Mouse (Mus musculus) C2C12 (cell line): ENCODE data around the gene Ctf1. TPM values are rescaled to one million over a fixed set of nuclear protein-coding genes. Genes with fewer than 3 reads are reported as not detected.

Experiments used
- H3K27me3 ChIP-seq: one replicate; pipeline ENCODE4 v1.6.1; 2011; ENCODE audit not compliant: control insufficient read depth, insufficient read depth, insufficient read length
- H3K36me3 ChIP-seq: one replicate; pipeline ENCODE4 v1.6.1; 2011; ENCODE audit not compliant: control insufficient read depth, insufficient read depth
- H3K4me3 ChIP-seq: one replicate; pipeline ENCODE4 v1.5.1; 2011; ENCODE audit warnings: mild to moderate bottlenecking, control low read depth; ENCODE audit not compliant: poor library complexity, insufficient read depth, severe bottlenecking
- H3K79me2 ChIP-seq: one replicate; pipeline ENCODE4 v1.6.1; 2011; ENCODE audit not compliant: control insufficient read depth, insufficient read depth
- H3K79me3 ChIP-seq: one replicate; pipeline ENCODE4 v1.6.1; 2011; ENCODE audit warnings: low read depth, control low read depth
- H3ac ChIP-seq: one replicate; pipeline ENCODE3; 2011; ENCODE audit warnings: low read depth; ENCODE audit not compliant: control insufficient read depth, insufficient read length
- CEBPB ChIP-seq: IDR thresholded peaks from one replicate; pipeline ENCODE4 v1.6.1; 2011; ENCODE audit warnings: low read depth, mild to moderate bottlenecking, control low read depth, moderate library complexity
- CTCF ChIP-seq: IDR thresholded peaks from one replicate; pipeline ENCODE4 v1.5.1; 2011; ENCODE audit not compliant: control insufficient read depth, insufficient read depth, insufficient read length
- FOSL1 ChIP-seq: IDR thresholded peaks from one replicate; pipeline ENCODE4 v1.8.0; 2011; ENCODE audit warnings: mild to moderate bottlenecking, low read length; ENCODE audit not compliant: poor library complexity, insufficient read depth, severe bottlenecking
- MAX ChIP-seq: IDR thresholded peaks from one replicate; pipeline ENCODE4 v1.6.1; 2011; ENCODE audit warnings: mild to moderate bottlenecking, control low read depth
- MYOD1 ChIP-seq: IDR thresholded peaks from one replicate; pipeline ENCODE4 v1.6.1; 2011; ENCODE audit warnings: low read depth; ENCODE audit not compliant: control insufficient read depth, insufficient read length
- MYOG ChIP-seq: IDR thresholded peaks from one replicate; pipeline ENCODE4 v1.6.1; 2011; ENCODE audit not compliant: control insufficient read depth, insufficient read length; ENCODE audit errors: extremely low read depth
- USF1 ChIP-seq: IDR thresholded peaks from one replicate; pipeline ENCODE4 v1.6.1; 2011; ENCODE audit warnings: low read depth, mild to moderate bottlenecking, control low read depth, moderate library complexity
- polyA plus RNA-seq: library from polyadenylated mRNA; unstranded; fragments of >200 nt; fragmentation: generic; extraction: Trizol; gene quantifications from one replicate; pipeline ENCODE4 v1.2.1, GENCODE M21; 2012; ENCODE audit warnings: missing spikeins

The Ctf1 gene
- polyA plus RNA-seq, 1 experiment = 9.2 TPM

DNA sequence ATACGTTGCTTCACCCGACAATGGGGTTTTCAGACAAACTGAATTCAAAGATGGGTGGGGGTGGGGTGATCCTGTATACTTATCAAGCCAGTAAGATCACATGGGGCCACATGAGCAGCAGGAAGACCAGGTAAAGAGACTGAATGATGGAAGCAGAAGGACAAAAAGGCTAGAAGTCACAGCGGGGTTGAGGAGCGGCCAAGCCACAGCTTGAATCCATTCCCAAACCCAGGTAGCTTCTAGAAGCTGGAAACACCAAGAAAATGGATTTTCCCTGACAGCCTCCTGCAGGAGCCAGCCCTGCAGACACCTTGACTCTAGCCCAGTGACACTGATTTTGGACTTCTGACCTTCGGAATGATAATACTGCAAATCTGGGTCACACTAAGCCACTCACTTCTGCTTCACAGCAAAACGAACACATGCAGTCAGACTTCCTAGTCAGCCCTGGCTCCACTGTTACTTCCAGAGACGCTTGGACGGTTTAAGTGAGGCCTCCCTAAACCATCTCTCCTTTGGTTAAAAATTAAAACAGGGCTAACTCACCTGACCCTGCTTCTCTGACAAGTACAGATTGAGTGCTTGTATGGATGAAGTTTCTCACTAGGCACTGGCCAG is 8.9 kb upstream of the Ctf1 start:
- H3K79me2 ChIP-seq = peaks cover 16% of the 10 kb centered on the region
- TF ChIP-seq CTCF (no peak), CEBPB (no peak), FOSL1 (no peak), MYOG (no peak), USF1 (no peak), MAX (no peak), MYOD1 (no peak)
- no peaks in the 10 kb centered on the region for H3K27me3 ChIP-seq
- no peak overlapping the region for H3K4me3 ChIP-seq
- no peak overlapping the region for H3ac ChIP-seq
- H3K36me3 ChIP-seq = peaks cover 30% of the 10 kb centered on the region
- no peaks in the 10 kb centered on the region for H3K79me3 ChIP-seq

DNA sequence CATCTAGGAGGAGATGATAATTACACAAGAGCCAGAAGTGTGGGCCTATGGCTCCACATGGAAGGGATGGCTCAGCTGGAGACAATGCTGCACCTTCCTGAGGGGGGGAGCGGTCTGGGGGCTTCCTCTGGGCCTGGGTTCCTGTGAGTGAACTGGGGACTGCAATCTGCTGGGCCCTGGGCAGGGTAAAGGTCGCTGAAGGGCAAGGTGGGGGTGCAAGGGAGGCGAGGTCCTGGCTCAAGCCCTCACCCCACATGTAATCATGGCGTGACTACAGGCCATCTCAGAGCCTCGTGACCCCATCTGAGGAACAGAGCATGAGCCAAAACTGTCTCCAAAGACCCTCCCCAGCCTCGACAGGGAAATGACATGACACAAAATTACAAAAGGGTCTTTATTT is 7.9 kb upstream of the Ctf1 start:
- Histone ChIP-seq H3K4me3 (no peak overlapping the region), H3K79me3 (no peaks in the 10 kb centered on the region), H3ac (no peak overlapping the region), H3K36me3 (peaks cover 30% of the 10 kb centered on the region), H3K27me3 (no peaks in the 10 kb centered on the region), H3K79me2 (peaks cover 16% of the 10 kb centered on the region)
- TF ChIP-seq MYOD1 (no peak), FOSL1 (no peak), MAX (no peak), CTCF (no peak), MYOG (no peak), USF1 (no peak), CEBPB (no peak)

DNA sequence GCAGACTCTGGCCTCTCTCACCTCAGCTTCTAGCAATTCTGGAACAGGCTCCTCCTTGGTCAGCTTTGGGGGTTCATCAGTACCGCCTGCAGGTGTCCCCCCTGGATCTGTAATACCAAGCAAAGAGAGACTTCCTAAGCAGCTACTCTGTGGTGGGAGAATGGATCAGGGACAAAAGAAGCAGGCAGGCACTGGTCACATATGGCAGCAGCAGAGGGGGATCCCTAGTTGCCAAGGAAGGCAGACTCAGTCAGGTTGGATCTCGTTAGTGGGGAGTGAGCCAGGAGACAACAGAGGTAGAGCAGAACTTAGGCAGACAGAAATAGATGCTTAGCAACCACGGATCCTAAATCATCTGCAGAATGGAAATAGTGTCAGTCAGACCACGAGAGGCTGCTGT is 6.8 kb upstream of the Ctf1 start:
- peaks cover 16% of the 10 kb centered on the region for H3K79me2 ChIP-seq
- no peak overlapping the region for H3K4me3 ChIP-seq
- H3K36me3 ChIP-seq = peaks cover 24% of the 10 kb centered on the region
- H3K79me3 ChIP-seq = no peaks in the 10 kb centered on the region
- H3K27me3 ChIP-seq = no peaks in the 10 kb centered on the region
- H3ac ChIP-seq = no peak overlapping the region
- TF ChIP-seq USF1 (no peak), MYOD1 (no peak), CEBPB (no peak), MAX (no peak), MYOG (no peak), FOSL1 (no peak), CTCF (no peak)

DNA sequence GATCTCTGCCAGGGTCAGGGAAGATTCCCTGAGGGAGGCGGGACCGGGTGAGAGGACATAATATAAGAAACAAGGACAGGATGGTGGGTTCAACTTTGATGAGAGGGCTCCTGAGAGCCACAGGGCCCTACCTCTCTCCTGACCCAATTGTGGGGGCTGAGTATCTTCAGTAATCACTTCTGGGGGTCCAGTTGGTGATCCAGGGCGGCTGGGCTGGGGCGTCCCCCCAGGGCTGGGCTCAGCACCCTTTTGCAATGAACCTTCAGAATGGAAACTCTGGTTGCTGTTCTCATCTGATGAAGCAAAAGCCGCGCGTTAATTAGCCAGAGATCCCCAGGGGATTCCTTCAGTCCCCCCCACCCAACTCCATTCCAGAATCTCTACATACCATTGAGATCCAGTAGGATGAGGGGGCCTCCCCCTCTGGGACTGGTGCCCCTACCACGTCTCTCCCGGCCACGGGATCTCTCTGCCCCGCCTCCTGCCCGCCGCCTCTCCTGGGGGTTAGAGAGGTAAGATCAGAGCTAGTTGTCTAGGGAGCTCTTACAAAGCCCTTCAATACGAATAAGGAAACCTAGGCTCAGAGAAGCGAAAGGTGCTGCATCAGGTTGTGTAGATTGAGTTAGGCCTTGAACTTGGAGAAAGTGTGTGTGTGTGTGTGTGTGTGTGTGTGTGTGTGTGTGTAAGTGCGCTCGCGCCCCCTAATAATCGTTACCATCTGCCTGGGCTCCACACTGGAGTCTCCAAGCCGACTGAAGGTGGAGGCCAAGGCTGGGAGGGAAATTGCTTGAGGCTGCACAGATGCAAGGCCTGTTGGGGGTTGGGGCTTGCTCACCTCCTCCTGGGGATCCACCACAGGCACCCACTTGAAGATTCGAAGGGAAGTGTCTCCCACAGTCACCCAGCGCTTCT is 5.2 kb upstream of the Ctf1 start:
- H3K36me3 ChIP-seq = peaks cover 24% of the 10 kb centered on the region
- TF ChIP-seq FOSL1 = no peak
- no peak for TF ChIP-seq MYOD1
- TF ChIP-seq MYOG = no peak
- TF ChIP-seq CTCF = no peak
- TF ChIP-seq MAX = no peak
- TF ChIP-seq USF1 = no peak
- TF ChIP-seq CEBPB = no peak
- peak overlapping the region; percentile 41 for H3K4me3 ChIP-seq
- H3K27me3 ChIP-seq = no peaks in the 10 kb centered on the region
- H3K79me2 ChIP-seq = peaks cover 16% of the 10 kb centered on the region
- no peaks in the 10 kb centered on the region for H3K79me3 ChIP-seq
- peak overlapping the region; percentile 68 for H3ac ChIP-seq

DNA sequence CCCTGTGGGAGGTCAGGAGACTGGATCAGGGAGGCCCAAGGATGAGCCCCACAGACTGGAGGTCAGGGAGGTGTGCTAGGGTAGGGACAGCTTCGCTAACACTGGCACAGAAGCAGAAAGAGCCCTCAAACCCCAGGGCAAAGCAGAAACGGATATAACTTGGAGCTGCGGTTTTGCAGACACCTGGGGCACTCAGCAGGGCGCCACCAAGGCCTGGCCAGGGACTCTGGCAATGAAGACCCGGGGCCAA is 4.7 kb upstream of the Ctf1 start:
- H3K27me3 ChIP-seq = no peaks in the 10 kb centered on the region
- H3K4me3 ChIP-seq = peak overlapping the region; percentile 41

More for the DNA sequence above, 4.7 kb upstream of the Ctf1 start:
- Histone ChIP-seq H3K79me3 (no peaks in the 10 kb centered on the region), H3K79me2 (peaks cover 16% of the 10 kb centered on the region), H3K36me3 (peaks cover 23% of the 10 kb centered on the region), H3ac (peak overlapping the region; percentile 68)
- TF ChIP-seq USF1 (no peak), MYOD1 (no peak), MAX (no peak), FOSL1 (no peak), MYOG (no peak), CTCF (no peak), CEBPB (no peak)
